Mouse (Mus musculus): ENCODE data around the gene Dusp21.

The Dusp21 gene

GRCm38 (mm10) chrX:18145557-18145956, at the start of gene Dusp21:
Dusp21 (plus strand) TSS chrX:18145857.
- DNase-seq (ENCODE audit: low read depth, low spot score), result no peak

DNA sequence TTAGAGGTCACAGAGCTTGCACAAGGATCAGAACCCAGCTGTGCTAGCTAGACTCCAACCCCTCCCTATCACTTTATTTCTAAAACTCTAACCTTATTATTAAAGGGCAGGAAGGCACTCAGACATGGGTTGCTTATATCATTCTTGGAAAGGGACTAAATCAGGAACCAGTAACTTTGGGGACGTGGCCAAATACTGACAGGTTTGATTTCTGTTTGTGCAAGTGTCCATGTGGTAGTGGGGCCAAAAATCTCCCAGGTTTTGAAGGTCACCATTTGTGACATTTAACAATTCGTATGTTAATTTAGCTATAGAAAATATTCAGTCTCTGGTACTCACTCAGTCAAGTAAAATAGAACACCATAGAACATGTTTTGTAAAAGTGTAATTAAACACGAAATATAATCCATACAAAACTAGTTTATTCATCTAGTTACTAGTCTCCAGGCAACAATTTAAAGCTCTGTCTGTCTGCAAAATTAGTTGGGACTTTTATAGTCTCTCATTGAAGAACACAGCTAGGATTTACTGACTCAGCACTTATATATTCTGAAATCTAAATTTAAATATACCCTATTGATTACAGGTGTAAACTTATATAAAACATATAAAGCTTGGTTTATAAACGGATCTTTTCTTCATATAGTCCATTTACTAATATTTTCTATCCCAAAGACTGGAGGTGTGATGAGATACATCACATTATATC, 15.2 kb downstream of the Dusp21 start:
- no peak for DNase-seq (ENCODE audit: low read depth, low spot score)

GRCm38 (mm10) chrX:18161796-18162191, 16.1 kb downstream of the Dusp21 start:
- DNase-seq (ENCODE audit: low read depth, low spot score), result no peak

DNA sequence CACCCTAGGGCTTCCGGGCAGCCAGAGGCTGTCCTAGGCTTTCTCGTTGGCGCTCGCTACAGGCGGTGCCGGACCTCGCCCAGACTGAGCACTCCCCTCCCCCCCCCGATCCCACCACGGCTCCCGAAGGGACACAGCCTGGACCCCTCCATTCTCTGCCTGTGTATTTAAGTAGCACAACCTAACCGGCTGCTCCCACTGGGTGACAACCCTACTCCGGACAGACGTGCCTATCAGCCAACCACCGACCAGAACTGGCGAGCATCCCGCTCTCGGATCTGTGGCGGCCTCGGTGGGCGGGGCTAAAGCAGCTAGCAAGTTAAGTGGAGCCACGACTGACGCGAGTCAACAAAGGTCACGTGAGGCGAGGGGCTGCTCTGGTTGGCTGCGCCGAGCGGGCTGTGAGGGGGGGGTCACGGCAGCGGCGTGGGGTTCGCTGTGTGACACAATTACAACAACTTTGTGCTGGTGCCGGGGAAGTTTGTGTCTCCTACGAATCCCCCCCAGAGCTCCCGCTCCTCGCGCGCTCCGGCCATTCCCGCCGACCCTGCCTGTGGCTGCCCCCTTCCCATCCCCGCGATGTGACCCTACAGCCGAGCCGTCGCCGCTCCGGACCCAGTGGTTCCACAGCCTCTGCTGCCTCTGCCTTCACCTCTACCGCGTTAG, 16.7 kb downstream of the Dusp21 start, which contains the start of gene Kdm6a:
TSS of gene Kdm6a (plus strand) at position 384 of the 666 bp plus-strand sequence.
- DNase-seq (ENCODE audit: low read depth, low spot score), result peak; percentile 97

DNA sequence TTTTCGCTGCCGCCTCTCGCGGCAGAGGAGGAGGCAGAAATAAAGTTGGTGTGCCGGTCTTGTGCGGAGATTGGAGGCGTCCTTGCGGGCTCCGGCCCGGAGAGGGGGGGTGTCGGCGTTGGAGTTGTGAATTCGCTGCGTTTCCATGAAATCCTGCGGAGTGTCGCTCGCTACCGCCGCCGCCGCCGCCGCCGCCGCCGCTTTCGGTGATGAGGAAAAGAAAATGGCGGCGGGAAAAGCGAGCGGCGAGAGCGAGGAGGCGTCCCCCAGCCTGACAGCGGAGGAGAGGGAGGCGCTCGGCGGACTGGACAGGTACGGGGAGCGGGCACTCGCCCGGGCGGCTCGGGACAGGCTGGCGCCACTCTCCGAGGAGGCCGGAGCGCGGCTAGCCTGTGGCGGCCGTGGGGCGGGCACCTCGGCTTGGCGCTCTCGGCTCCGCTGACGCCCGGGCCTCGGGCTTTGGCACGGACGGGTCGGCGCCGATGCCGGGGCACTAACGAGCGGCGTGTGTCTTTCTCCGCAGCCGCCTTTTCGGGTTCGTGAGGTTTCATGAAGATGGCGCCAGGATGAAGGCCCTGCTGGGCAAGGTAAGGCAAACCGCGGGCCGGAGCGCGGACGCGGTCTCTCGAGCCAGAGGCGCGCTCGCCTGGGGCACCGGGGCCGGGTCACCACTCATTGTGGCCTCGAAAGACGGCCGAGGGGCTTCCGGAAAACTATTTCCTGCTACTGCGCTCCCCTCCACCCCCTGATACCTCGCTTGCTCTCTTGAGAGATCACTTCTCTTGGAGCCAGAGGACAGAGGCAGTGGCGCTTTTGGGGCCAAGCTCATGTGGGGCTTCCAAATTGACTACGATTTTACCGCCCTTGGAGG, 17.4 kb downstream of the Dusp21 start:
- DNase-seq (ENCODE audit: low read depth, low spot score), result peak; percentile 71

DNA sequence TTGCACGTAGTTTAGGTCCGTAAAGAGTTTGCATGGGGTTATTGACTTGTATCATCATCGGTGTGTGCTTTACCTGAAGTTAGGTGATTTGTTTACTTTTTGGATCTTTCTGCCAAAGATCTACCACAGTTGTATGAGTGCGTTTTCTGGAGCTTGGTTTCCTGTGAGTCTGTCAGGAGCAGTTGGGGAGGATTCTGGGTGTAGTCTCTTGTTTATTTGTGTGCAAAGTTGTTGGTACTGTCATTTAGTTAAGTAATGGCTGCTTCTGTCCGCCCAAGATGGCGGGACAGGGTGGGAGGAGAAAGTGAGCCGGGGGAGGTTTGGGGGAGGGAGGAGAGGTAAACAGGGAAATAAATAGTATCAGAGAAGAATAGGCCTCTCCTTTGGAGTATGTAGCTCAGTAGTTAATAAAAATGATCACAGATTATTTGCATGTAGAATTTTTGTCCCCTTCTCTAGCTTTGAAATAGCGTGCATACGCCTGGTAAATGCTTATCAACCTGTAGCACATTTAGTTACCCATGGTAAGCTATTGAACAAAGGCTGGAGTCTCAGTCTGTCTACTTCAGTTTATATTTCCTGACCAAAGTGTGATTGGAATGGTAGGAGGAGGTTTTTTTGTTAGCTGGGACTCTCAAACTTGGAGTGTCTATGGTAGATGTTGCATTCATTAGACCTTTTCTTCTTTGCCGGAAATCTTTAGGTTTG, 18.4 kb downstream of the Dusp21 start:
- peak; percentile 64 for DNase-seq (ENCODE audit: low read depth, low spot score)

DNA sequence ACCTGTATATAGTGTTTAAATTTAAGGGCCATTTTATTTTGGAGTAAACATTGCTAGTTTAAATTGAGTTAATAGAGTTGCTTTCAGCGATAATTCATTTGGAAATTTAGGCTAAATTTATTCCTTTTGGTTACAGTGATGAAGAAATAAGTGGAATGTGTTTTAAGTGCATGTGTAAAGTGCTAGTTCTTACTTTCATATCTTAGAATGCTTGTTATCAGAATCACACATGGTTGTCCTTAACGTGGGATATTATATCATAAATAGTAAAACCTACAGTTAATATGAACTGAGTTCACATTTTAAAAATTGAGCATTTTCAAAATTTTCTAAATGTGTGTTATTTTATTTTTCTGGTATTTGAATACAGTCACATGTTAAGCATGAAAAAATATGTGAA, 19.5 kb downstream of the Dusp21 start:
- DNase-seq (ENCODE audit: low read depth, low spot score), result no peak

DNA sequence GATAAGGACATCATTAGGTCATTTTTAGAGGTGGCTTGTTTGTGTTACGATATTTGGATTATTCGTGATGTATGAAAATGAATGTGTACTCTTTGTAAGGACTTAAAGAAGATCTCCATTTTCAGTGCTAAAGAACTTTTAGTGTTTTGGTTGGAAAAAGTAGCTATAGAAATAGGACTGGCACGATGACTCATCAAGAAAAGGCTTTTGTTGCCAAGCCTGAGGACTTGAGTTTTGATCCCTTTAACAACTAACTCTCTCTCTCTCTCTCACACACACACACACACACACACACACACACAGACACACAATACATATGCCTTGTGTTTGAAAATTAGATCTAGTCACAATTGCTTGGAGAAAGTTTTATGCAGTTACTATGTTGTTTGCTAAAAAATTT, 21.3 kb downstream of the Dusp21 start:
- DNase-seq (ENCODE audit: low read depth, low spot score), result no peak

DNA sequence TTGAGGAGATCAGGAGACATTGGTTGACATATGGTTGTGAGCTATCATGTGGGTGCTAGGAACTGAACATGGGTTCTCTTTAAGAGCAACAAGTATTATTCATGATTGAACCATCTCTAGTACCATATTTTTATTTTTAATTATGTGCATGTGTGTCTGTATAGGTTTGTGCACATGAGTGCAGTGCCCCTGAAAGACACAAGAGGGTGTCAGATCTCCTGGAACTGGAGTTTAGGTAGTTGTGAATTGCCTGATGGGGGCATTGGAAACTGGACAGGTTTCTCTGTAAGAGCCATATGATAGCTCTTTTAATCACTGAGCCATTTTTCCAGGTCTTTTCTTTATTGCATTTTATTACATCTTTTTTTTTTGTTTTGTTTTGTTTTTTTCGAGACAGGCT, 23.3 kb downstream of the Dusp21 start:
- DNase-seq (ENCODE audit: low read depth, low spot score), result peak; percentile 49

DNA sequence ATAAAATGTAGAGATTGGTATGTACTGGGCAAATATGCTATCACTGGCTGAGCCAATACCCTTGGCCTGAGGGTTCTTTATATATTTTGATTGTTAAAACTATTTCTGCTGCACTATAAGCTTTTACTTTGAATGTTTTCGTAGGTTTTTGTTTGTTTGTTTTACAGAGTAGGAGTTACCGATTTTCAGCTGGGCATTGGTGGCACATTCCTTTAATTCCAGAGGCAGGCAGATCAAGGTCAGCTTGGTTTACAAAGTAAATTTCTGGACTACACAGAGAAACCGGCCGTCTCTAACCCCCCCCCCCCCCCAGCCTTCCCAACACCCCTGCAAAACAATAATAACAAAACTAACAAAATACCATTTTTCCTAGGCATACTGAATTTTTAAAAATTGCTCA, 29.2 kb downstream of the Dusp21 start:
- DNase-seq (ENCODE audit: low read depth, low spot score), result no peak

DNA sequence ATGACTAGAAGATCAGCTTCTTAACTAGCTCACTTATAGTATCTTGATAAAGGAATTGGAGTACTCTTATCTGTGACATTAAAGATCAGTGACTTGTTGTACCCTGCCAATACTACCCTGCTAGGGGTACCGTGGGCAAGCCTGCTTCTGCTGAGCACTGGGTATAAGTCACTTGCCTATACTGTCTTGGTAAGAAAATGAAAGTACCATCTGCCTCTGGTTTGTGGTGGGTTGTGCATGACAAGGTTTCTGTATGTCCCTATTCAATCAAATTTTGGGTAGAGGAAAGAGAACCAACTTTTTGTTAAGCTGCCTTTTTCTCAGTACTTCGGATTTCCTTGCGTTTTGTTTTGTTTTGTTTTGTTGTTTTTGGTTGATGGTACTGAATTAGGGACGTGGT, 32.1 kb downstream of the Dusp21 start:
- DNase-seq (ENCODE audit: low read depth, low spot score), result no peak

- DNase-seq (ENCODE audit: low read depth, low spot score), result no peak
Measured at GRCm38 (mm10) chrX:18179492-18179891, 33.8 kb downstream of the Dusp21 start.

- DNase-seq (ENCODE audit: low read depth, low spot score), result no peak
Measured at GRCm38 (mm10) chrX:18187203-18187602, 41.5 kb downstream of the Dusp21 start.

- DNase-seq (ENCODE audit: low read depth, low spot score), result no peak
Measured at GRCm38 (mm10) chrX:18188293-18188692, 42.6 kb downstream of the Dusp21 start.
